Mouse (Mus musculus): ENCODE data around the gene Prph. TPM values are rescaled to one million over a fixed set of nuclear protein-coding genes. Genes with fewer than 3 reads are reported as not detected.

Prph gene
- polyA plus RNA-seq, 1 experiment from 2014 or later: 1.1 TPM

DNA sequence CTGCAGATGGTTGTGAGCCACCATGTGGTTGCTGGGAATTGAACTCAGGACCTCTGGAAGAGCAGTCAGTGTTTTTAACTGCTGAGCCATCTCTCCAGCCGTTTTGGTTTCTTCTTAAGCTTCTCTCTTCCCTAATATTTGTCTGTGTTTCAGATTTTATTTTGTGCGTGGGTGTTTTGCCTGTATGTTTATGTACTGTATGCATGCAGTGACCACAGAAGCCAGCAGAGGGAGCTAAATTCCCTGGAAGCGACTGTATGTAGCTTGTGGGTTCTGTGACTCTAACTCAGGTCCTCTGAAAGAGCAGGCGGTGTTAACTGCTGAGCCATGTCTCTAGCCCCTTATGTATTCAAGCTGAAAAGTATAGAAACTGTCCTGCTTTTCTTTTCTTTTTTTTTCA is 28.7 kb upstream of the Prph start:
- Histone ChIP-seq H3K4me1 (peaks cover 22% of the 10 kb centered on the region), H3K36me3 (no peaks in the 10 kb centered on the region), H3K27me3 (ENCODE audit: insufficient read depth, poor library complexity, severe bottlenecking) (no peaks in the 10 kb centered on the region), H3K9me3 (no peaks in the 10 kb centered on the region), H3K4me3 (no peak overlapping the region), H3K27ac (no peak overlapping the region)
- no peak for DNase-seq (ENCODE audit: low spot score)
- 56% methylated on average over 4 of the region's 4 CpGs for WGBS

DNA sequence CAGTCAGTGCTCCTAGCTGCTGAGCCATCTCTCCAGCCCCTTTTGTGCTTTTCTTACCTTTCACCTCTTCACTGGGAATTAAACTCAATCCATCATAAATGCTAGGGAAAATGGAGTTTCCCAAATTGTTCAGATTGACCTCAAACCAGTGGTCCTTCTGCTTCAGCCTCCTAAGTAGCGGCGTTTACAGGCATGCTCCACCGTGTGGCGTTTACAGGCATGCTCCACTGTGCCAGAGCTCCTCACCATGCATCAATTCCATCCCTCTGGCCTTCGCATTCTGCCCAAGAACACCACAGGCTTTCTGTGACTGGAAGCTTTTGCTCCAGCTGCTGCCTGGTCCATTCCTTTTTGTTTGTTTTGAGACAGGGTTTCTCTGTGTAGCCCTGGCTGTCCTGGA is 27.9 kb upstream of the Prph start:
- Histone ChIP-seq H3K4me1 (peaks cover 30% of the 10 kb centered on the region), H3K27me3 (ENCODE audit: insufficient read depth, poor library complexity, severe bottlenecking) (no peaks in the 10 kb centered on the region), H3K36me3 (no peaks in the 10 kb centered on the region), H3K27ac (no peak overlapping the region), H3K4me3 (no peak overlapping the region), H3K9me3 (no peaks in the 10 kb centered on the region)
- WGBS: 66% methylated on average over 5 of the region's 5 CpGs
- no peak for DNase-seq (ENCODE audit: low spot score)

GRCm38 (mm10) chr15:99028874-99029458 is 26.0 kb upstream of the Prph start:
- Histone ChIP-seq H3K36me3 (peaks cover 3% of the 10 kb centered on the region; the same call in 1 of the 2 replicates), H3K4me3 (peak overlapping the region; percentile 83), H3K4me1 (peaks cover 44% of the 10 kb centered on the region), H3K27ac (peak overlapping the region; percentile 96), H3K27me3 (ENCODE audit: insufficient read depth, poor library complexity, severe bottlenecking) (no peaks in the 10 kb centered on the region), H3K9me3 (no peaks in the 10 kb centered on the region)
- WGBS: 2% methylated on average over 8 of the region's 10 CpGs
- no peak for DNase-seq (ENCODE audit: low spot score)

GRCm38 (mm10) chr15:99029619-99030584 is 25.1 kb upstream of the Prph start, which contains the start of gene Tuba1c:
Gene Tuba1c (plus strand): TSS chr15:99029891.
- Histone ChIP-seq H3K36me3 (peaks cover 9% of the 10 kb centered on the region), H3K27ac (peak within 1 kb of the TSS; percentile 96), H3K27me3 (ENCODE audit: insufficient read depth, poor library complexity, severe bottlenecking) (no peaks in the 10 kb centered on the region), H3K9me3 (no peaks in the 10 kb centered on the region), H3K4me1 (peaks cover 44% of the 10 kb centered on the region), H3K4me3 (peak within 1 kb of the TSS; percentile 83)
- WGBS: 1% methylated on average over 52 of the region's 52 CpGs
- DNase-seq (ENCODE audit: low spot score): peak; percentile 98

- no peaks in the 10 kb centered on the region for H3K27me3 ChIP-seq (ENCODE audit: insufficient read depth, poor library complexity, severe bottlenecking)
- H3K36me3 ChIP-seq: peaks cover 18% of the 10 kb centered on the region
- peak overlapping the region; percentile 83 for H3K4me3 ChIP-seq
- WGBS: 7% methylated on average over 26 of the region's 26 CpGs
- H3K4me1 ChIP-seq: peaks cover 44% of the 10 kb centered on the region
- no peaks in the 10 kb centered on the region for H3K9me3 ChIP-seq
- peak; percentile 87 for DNase-seq (ENCODE audit: low spot score)
- H3K27ac ChIP-seq: peak overlapping the region; percentile 96
Observed at GRCm38 (mm10) chr15:99030585-99031387, 24.2 kb upstream of the Prph start.

GRCm38 (mm10) chr15:99031388-99031675 is 23.6 kb upstream of the Prph start:
- peaks cover 47% of the 10 kb centered on the region for H3K4me1 ChIP-seq
- peak overlapping the region; percentile 19; the same call in 1 of the 2 replicates for H3K27ac ChIP-seq
- 68% methylated on average over 4 of the region's 4 CpGs for WGBS
- no peaks in the 10 kb centered on the region for H3K27me3 ChIP-seq (ENCODE audit: insufficient read depth, poor library complexity, severe bottlenecking)
- DNase-seq (ENCODE audit: low spot score): no peak
- no peaks in the 10 kb centered on the region for H3K9me3 ChIP-seq
- H3K36me3 ChIP-seq: peaks cover 23% of the 10 kb centered on the region
- peak overlapping the region; percentile 83 for H3K4me3 ChIP-seq

GRCm38 (mm10) chr15:99032041-99032725 is 22.8 kb upstream of the Prph start:
- Histone ChIP-seq H3K4me1 (peaks cover 51% of the 10 kb centered on the region), H3K27me3 (ENCODE audit: insufficient read depth, poor library complexity, severe bottlenecking) (no peaks in the 10 kb centered on the region), H3K4me3 (peak overlapping the region; percentile 83), H3K27ac (peak overlapping the region; percentile 73), H3K9me3 (no peaks in the 10 kb centered on the region), H3K36me3 (peaks cover 29% of the 10 kb centered on the region)
- no peak for DNase-seq (ENCODE audit: low spot score)
- 67% methylated on average over 9 of the region's 9 CpGs for WGBS

GRCm38 (mm10) chr15:99032726-99033250 is 22.2 kb upstream of the Prph start:
- WGBS: 42% methylated on average over 7 of the region's 7 CpGs
- DNase-seq (ENCODE audit: low spot score): no peak
- H3K27ac ChIP-seq: peak overlapping the region; percentile 73
- H3K36me3 ChIP-seq: peaks cover 30% of the 10 kb centered on the region
- H3K27me3 ChIP-seq (ENCODE audit: insufficient read depth, poor library complexity, severe bottlenecking): no peaks in the 10 kb centered on the region
- peak overlapping the region; percentile 83 for H3K4me3 ChIP-seq
- no peaks in the 10 kb centered on the region for H3K9me3 ChIP-seq
- peaks cover 51% of the 10 kb centered on the region for H3K4me1 ChIP-seq

DNA sequence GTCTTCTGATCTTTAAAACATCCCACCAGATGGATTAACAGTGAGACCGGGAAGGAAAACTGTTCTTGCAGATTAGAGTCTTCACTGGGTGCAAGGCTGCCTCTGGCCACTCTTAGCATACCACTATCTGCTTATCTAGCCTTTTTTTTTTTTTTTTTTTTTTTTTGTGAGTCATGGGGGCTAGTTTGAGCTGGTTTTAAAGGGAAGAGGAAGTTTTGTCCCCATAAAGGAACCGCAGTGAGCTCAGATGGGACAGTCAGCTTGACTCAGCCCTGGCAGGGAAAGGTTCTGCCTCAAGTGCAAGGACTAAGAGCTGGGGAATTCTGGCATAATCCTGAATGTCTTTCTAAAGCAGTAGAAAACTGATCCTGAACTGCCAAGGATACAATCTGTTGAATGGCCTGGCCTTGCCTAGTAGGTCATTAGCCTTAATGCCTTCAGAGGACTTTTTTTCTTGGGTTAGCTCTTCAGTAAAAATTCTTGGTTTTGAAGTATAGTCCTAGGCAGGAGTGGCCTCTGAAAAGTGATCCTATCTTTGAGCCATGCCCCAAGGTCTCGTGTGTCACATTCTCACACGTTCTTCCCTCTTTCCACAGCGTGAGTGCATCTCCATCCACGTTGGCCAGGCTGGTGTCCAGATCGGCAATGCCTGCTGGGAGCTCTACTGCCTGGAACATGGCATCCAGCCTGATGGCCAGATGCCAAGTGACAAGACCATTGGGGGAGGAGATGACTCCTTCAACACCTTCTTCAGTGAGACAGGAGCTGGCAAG is 21.3 kb upstream of the Prph start:
- Histone ChIP-seq H3K27ac (no peak overlapping the region), H3K4me1 (peaks cover 49% of the 10 kb centered on the region)
- 71% methylated on average over 7 of the region's 7 CpGs for WGBS

GRCm38 (mm10) chr15:99035431-99035830 is 19.5 kb upstream of the Prph start:
- Histone ChIP-seq H3K4me1 (peaks cover 42% of the 10 kb centered on the region), H3K36me3 (peaks cover 40% of the 10 kb centered on the region), H3K27me3 (ENCODE audit: insufficient read depth, poor library complexity, severe bottlenecking) (no peaks in the 10 kb centered on the region), H3K9me3 (no peaks in the 10 kb centered on the region), H3K4me3 (no peak overlapping the region), H3K27ac (no peak overlapping the region)
- no peak for DNase-seq (ENCODE audit: low spot score)
- WGBS: 84% methylated on average over 4 of the region's 4 CpGs

More for the DNA sequence above, 21.3 kb upstream of the Prph start:
- DNase-seq (ENCODE audit: low spot score): no peak
- H3K36me3 ChIP-seq: peaks cover 39% of the 10 kb centered on the region
- H3K27me3 ChIP-seq (ENCODE audit: insufficient read depth, poor library complexity, severe bottlenecking): no peaks in the 10 kb centered on the region
- no peaks in the 10 kb centered on the region for H3K9me3 ChIP-seq
- H3K4me3 ChIP-seq: no peak overlapping the region

DNA sequence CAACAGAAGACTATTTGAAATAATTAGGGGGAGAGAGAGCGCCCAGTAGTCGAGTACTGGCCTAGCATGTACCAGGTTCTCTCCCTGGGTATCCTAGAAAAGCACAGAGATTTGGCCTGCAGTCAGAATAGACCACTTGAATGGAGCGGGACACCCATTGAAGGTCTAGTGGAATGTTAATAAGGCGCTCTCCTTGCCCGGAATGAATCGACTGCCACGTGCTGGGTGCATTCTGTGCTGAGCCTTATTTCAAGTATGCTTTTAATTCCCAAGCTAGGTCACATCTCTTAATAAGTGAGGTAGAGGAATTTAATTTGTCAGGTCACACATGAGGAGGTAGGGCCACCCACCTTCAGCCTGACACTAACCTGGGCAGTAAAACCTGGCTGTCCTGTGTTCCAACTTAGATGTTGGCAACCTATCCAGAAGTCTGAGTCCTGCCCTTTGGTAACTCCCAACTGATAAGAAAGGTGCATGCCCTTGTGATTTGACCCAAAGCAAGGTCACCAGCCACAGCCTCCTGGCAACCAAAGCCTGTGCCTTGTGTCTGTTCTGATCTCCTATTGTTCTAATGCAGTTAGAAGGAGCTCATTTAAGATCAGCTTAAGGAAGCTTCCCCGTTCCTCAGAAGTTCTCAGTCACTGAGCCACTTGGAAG is 18.6 kb upstream of the Prph start:
- Histone ChIP-seq H3K36me3 (peaks cover 40% of the 10 kb centered on the region), H3K27me3 (ENCODE audit: insufficient read depth, poor library complexity, severe bottlenecking) (peaks cover 2% of the 10 kb centered on the region; the same call in 1 of the 2 replicates), H3K9me3 (no peaks in the 10 kb centered on the region), H3K4me3 (no peak overlapping the region), H3K27ac (no peak overlapping the region), H3K4me1 (peaks cover 40% of the 10 kb centered on the region)
- DNase-seq (ENCODE audit: low spot score): no peak
- 83% methylated on average over 8 of the region's 8 CpGs for WGBS

Data from heart, embryonic 10.5 days (tissue).